Mouse (Mus musculus) gastrocnemius, postnatal 4 days (tissue): ENCODE measurements around the gene Dph3. TPM values are rescaled to one million over a fixed set of nuclear protein-coding genes. Genes with fewer than 3 reads are reported as not detected.

Experiments used
- total RNA-seq, 2 experiments: library from RNA; stranded (reverse); gene quantifications; 2 replicates each; pipeline ENCODE4 v1.2.3; 2021

The Dph3 gene
- total RNA-seq, 2 experiments from 2014 or later: 55.3 to 60.2 TPM

Other genes with a start within 250 kb of the Dph3 start
- gene Galnt15, start 56.7 kb downstream of the Dph3 start, total RNA-seq: 1 to 10 TPM; 4.4 to 5.5 TPM
- 10 to 100 TPM; 16.4 to 18.5 TPM for gene Oxnad1, start 355 bp downstream of the Dph3 start, total RNA-seq
- not detected for gene Msmb, start 56.3 kb upstream of the Dph3 start, total RNA-seq
- gene Ncoa4, start 74.1 kb upstream of the Dph3 start, total RNA-seq: 10 to 100 TPM; 59.1 to 67.0 TPM
- 100 to 1,000 TPM; 117 to 139 TPM for gene Timm23, start 116.2 kb upstream of the Dph3 start, total RNA-seq
- gene Parg, start 116.2 kb upstream of the Dph3 start, total RNA-seq: 10 to 100 TPM; 25.9 to 32.2 TPM
- gene Ogdhl, start 236.3 kb upstream of the Dph3 start, total RNA-seq: 1 to 10 TPM; 4.4 to 6.6 TPM